Mouse (Mus musculus) midbrain, postnatal 0 days (tissue): ENCODE results near the gene Mlc1. TPM values are rescaled to one million over a fixed set of nuclear protein-coding genes. Genes with fewer than 3 reads are reported as not detected.

Experiments used
- ATAC-seq: fragments of 200-750 bp; cut with Nextera tagmentation; 2 replicates; pipeline ENCODE4 v1.8.0; 2017; ENCODE audit warnings: moderate number of reproducible peaks, mild to moderate bottlenecking, moderate TSS enrichment, moderate library complexity; ENCODE audit not compliant: low FRiP score
- DNase-seq: peaks from one replicate; pipeline ENCODE4 v3.0.0-alpha.2; 2015; ENCODE audit warnings: low spot score
- H3K27ac ChIP-seq: fragments of 300-500 bp; sonication (generic); 2 replicates; pipeline ENCODE4 v1.5.1; 2014; ENCODE audit warnings: low read depth, mild to moderate bottlenecking, low read length, mixed read lengths
- H3K27me3 ChIP-seq: fragments of 300-500 bp; sonication (generic); 2 replicates; pipeline ENCODE4 v1.6.1; 2014; ENCODE audit warnings: low read length, control low read depth, mixed read lengths; ENCODE audit not compliant: insufficient read depth
- H3K36me3 ChIP-seq: fragments of 300-500 bp; sonication (generic); 2 replicates; pipeline ENCODE4 v1.6.1; 2014; ENCODE audit warnings: low read length, control low read depth, mixed read lengths; ENCODE audit not compliant: insufficient read depth
- H3K4me1 ChIP-seq: fragments of 300-500 bp; sonication (generic); 2 replicates; pipeline ENCODE4 v1.6.1; 2014; ENCODE audit warnings: mild to moderate bottlenecking, control low read depth, antibody characterized with exemption, low read length, mixed read lengths; ENCODE audit not compliant: insufficient read depth
- H3K4me2 ChIP-seq: fragments of 300-500 bp; sonication (generic); 2 replicates; pipeline ENCODE4 v1.6.1; 2014; ENCODE audit warnings: low read depth, mild to moderate bottlenecking, low read length, mixed read lengths; ENCODE audit not compliant: poor library complexity, severe bottlenecking
- H3K4me3 ChIP-seq: fragments of 300-500 bp; sonication (generic); 2 replicates; pipeline ENCODE4 v1.5.1; 2014; ENCODE audit warnings: low read depth, mild to moderate bottlenecking, low read length, moderate library complexity
- H3K9ac ChIP-seq: fragments of 300-500 bp; sonication (generic); replicated peaks from 2 replicates; pipeline ENCODE4 v1.6.1; 2014; ENCODE audit warnings: mild to moderate bottlenecking, low read length, moderate library complexity, mixed read lengths; ENCODE audit not compliant: poor library complexity, severe bottlenecking
- H3K9me3 ChIP-seq: fragments of 300-500 bp; sonication (generic); 2 replicates; pipeline ENCODE4 v1.6.1; 2016; ENCODE audit warnings: low read length, control low read depth
- CTCF ChIP-seq: IDR thresholded peaks from 2 replicates; pipeline ENCODE4 v1.5.1; 2016; ENCODE audit warnings: antibody characterized with exemption, mild to moderate bottlenecking
- WGBS: fragments of 180-500 bp; shearing (Covaris S2); extraction: QIAGEN DNeasy Blood & Tissue Kit; methylation state at CpG from one replicate; pipeline ENCODE4 v1.1.7; 2014; 5-methylcytosine and 5-hydroxymethylcytosine counted together
- polyA plus RNA-seq: library from polyadenylated mRNA; unstranded; fragments of >200 nt; fragmentation: Nextera tagmentation; extraction: Ambion mirVana; gene quantifications from 2 replicates; pipeline ENCODE4 v1.2.1, GENCODE M21; 2015
- total RNA-seq: library from RNA; depleted of rRNA; stranded (reverse); fragments of >200 nt; gene quantifications from 2 replicates; pipeline ENCODE4 v1.2.3, GENCODE M21; 2014; rRNA removed

Mlc1 gene
- total RNA-seq (46.6 and 60.0 TPM in 2 replicates), polyA plus RNA-seq (46.7 and 46.8 TPM in 2 replicates)

DNA sequence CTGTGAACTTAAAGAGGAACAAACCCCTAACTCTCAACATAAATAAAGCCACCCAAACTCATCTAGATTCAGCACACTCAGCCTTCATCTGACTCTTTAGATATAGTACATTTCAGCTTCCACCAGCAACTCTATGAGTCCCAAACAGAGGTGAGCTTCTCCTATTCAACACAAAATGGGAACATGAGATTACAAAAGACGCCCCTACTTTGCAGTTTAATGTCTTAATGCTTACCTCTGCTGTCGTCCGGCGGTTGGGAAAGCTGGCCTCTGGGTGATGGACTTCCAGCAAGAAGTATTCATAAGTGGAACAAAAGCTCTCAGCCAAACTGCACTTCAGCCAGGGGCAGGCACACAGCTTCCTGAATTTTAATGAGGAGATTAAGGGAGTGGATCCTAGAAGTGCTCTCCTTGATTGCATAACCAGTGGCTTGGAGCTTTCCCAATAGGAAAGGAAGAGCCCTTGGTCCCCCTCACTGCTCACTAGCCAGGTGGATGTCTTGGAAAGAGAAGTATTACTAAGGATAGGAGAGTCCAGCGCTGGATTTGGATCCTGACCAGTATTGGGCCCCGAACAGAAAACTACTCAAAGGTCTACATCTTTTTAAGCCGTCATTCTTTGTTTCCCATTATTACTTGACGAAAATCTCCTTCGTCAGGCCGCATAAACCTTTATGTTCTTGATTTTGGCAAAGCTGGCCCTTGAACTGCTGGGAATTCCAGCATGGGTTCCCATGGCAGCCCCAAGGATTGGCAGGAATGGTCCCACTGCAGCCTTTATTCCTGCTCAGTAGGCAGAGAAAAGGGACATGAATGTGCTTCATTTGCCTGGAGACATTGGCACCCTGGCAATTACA, at the start of gene Mlc1:
TSS of gene Mlc1 (minus strand) at position 727 of the 857 bp plus-strand sequence.
- 8% methylated on average over 10 of the region's 10 CpGs for WGBS
- no peak within 1 kb of the TSS for H3K9ac ChIP-seq
- ATAC-seq (peak; percentile 85), DNase-seq (peak; percentile 82)
- no peaks in the 10 kb centered on the region for H3K36me3 ChIP-seq
- peak within 1 kb of the TSS; percentile 26; the same call in 1 of the 2 replicates for H3K27ac ChIP-seq
- H3K9me3 ChIP-seq, result no peaks in the 10 kb centered on the region
- no peak within 1 kb of the TSS for H3K4me3 ChIP-seq
- H3K4me1 ChIP-seq, result no peaks in the 10 kb centered on the region
- no peak for TF ChIP-seq CTCF
- H3K27me3 ChIP-seq, result no peaks in the 10 kb centered on the region
- H3K4me2 ChIP-seq, result 0 out of 2 replicates have a peak within 1 kb of the TSS, but pooled peaks have one; percentile 7

DNA sequence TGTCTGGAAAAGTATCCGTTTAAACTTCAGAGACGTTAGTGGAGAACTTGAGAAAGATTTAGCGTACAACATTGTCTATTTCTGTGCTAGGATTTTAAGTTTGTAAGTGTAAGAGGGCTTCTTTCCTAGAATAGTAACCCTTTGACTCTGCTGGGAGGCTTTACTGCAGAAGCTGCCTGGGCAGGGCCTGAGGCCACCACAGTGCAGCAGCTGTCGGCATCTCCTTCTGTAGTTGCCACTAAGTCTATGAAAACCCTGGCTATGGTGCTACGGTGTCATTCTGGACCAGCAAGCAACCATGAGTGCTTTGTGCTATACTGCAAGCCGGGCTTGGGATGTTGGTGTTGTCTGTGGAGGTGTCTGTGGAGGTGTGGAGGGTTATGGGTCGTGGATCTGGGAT, 41.7 kb upstream of the Mlc1 start:
- no peak for TF ChIP-seq CTCF
- H3K27me3 ChIP-seq, result no peaks in the 10 kb centered on the region
- DNase-seq, result no peak
- no peaks in the 10 kb centered on the region for H3K4me1 ChIP-seq
- H3K9me3 ChIP-seq, result no peaks in the 10 kb centered on the region
- H3K27ac ChIP-seq, result no peak overlapping the region
- WGBS, result 88% methylated on average over 7 of the region's 7 CpGs
- no peak for ATAC-seq
- H3K4me3 ChIP-seq, result no peak overlapping the region
- H3K36me3 ChIP-seq, result no peaks in the 10 kb centered on the region
- no peak overlapping the region for H3K9ac ChIP-seq
- no peak overlapping the region for H3K4me2 ChIP-seq

DNA sequence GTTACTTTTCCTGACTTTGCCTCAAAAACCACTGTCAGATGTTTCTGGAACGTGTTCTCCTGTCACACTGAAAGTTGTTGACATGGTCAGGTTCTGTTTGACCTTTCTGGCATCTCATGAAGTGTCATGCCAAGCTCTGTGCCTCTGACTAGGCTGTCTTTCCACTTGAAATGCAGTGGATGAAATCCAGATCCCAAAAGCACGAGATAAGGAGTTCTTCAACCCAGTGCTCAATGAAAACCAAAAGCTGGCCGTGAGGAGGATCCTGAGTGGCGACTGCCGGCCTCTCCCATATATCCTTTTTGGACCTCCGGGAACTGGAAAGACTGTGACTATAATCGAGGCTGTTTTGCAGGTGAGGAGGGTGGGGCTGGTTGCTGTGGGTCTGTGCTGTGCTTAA, 41.3 kb upstream of the Mlc1 start:
- DNase-seq (no peak), ATAC-seq (no peak)
- WGBS, result 84% methylated on average over 7 of the region's 7 CpGs
- no peak overlapping the region for H3K4me3 ChIP-seq
- no peak overlapping the region for H3K4me2 ChIP-seq
- no peaks in the 10 kb centered on the region for H3K27me3 ChIP-seq
- no peak for TF ChIP-seq CTCF
- no peak overlapping the region for H3K9ac ChIP-seq
- H3K4me1 ChIP-seq, result no peaks in the 10 kb centered on the region
- H3K27ac ChIP-seq, result no peak overlapping the region
- H3K36me3 ChIP-seq, result no peaks in the 10 kb centered on the region
- no peaks in the 10 kb centered on the region for H3K9me3 ChIP-seq

DNA sequence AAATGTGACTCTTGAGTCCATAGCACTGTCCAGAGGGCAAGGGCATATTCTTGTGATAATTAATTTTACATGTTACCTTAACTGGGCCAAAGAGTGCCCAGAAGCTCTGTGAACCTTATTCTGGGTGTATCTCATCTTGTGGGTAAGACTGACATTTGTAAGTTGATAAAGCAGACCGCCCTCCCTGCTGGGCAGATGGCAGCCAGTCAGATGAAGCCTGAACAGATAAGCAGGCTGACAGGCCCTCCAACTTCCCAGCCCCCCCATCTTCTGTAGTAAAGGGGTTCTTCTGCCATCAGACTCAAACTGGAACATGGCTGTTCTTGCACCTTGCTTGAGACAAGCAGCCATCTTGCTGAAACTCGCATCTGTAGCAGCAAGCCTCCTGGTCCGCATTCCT, 37.9 kb upstream of the Mlc1 start:
- Histone ChIP-seq H3K4me2 (no peak overlapping the region), H3K4me3 (no peak overlapping the region), H3K27me3 (no peaks in the 10 kb centered on the region), H3K9me3 (no peaks in the 10 kb centered on the region), H3K9ac (no peak overlapping the region), H3K27ac (no peak overlapping the region), H3K36me3 (no peaks in the 10 kb centered on the region), H3K4me1 (no peaks in the 10 kb centered on the region)
- no peak for TF ChIP-seq CTCF
- ATAC-seq, result no peak
- no peak for DNase-seq
- 93% methylated on average over 3 of the region's 3 CpGs for WGBS

DNA sequence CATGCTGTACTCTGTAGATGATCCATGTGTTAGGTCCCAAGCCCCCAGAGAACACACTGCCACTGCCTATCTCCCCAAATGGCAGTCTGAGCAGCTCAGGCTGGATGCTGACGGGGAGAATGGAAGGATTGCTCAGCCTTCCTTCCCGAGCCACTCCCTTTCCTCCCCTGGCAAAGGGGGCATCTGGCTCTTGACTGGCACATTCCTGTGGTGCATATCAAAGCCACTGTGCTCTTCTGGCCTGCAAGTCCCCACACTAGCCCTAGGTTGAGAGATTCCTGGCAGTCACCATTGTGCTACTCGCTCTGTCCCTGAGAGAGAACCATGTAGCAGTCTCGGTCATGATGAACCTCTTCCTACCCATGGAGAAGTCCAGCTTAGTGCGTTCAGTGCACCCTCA, 29.0 kb upstream of the Mlc1 start:
- WGBS, result 87% methylated on average over 5 of the region's 5 CpGs
- Histone ChIP-seq H3K36me3 (no peaks in the 10 kb centered on the region), H3K9me3 (no peaks in the 10 kb centered on the region), H3K4me2 (no peak overlapping the region), H3K4me1 (no peaks in the 10 kb centered on the region), H3K27me3 (no peaks in the 10 kb centered on the region), H3K27ac (no peak overlapping the region), H3K4me3 (no peak overlapping the region), H3K9ac (no peak overlapping the region)
- ATAC-seq (no peak), DNase-seq (no peak)
- TF ChIP-seq CTCF, result no peak

DNA sequence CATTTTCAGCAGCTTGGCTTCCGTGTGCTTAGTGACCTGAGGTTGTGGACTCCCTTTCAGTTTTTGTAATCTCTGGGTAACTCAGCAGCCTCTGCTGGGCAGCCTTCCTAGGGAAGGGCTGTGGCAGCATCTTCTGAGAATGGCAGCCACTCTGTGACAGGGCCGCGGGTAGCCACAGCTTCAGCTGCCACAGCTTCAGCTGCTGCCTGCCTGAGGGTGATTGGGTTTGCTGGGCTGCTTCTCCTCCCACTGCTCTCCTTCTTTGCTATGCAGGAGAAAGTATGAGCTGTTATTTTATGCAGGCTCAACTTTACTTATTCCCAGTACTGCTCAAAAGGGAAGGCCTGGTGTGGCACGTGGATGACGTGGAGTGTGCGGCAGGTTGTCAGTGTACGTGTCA, 28.2 kb upstream of the Mlc1 start:
- DNase-seq (no peak), ATAC-seq (no peak)
- no peak overlapping the region for H3K4me3 ChIP-seq
- H3K27ac ChIP-seq, result no peak overlapping the region
- no peaks in the 10 kb centered on the region for H3K36me3 ChIP-seq
- no peaks in the 10 kb centered on the region for H3K9me3 ChIP-seq
- no peaks in the 10 kb centered on the region for H3K4me1 ChIP-seq
- H3K9ac ChIP-seq, result no peak overlapping the region
- no peak overlapping the region for H3K4me2 ChIP-seq
- TF ChIP-seq CTCF, result no peak
- 85% methylated on average over 7 of the region's 7 CpGs for WGBS
- no peaks in the 10 kb centered on the region for H3K27me3 ChIP-seq
